Mouse (Mus musculus): Measurements from ENCODE around the gene A930004D18Rik.
"Not testable (repeated sequence)": the region's sequence is repeated elsewhere in the genome, so short reads cannot be mapped to it uniquely, and the experiment has no call there.

Gene A930004D18Rik

GRCm38 (mm10) chr2:18011226-18011625, 26.3 kb downstream of the A930004D18Rik start:
- DNase-seq (ENCODE audit: low spot score), result no peak

- peak; percentile 27 for DNase-seq (ENCODE audit: low spot score)
These were observed 32.4 kb downstream of the A930004D18Rik start for GRCm38 (mm10) chr2:18005137-18005536.

- no peak for DNase-seq (ENCODE audit: low spot score)
These were observed 33.3 kb downstream of the A930004D18Rik start for GRCm38 (mm10) chr2:18004286-18004685.

- no peak for DNase-seq (ENCODE audit: low spot score)
These were observed 35.2 kb downstream of the A930004D18Rik start for GRCm38 (mm10) chr2:18002306-18002705.

- no peak for DNase-seq (ENCODE audit: low spot score)
These were observed 40.7 kb downstream of the A930004D18Rik start, which contains the start of gene H2al2a for GRCm38 (mm10) chr2:17996858-17997257. Gene H2al2a, minus strand, starts transcription at chr2:17996958.

- DNase-seq (ENCODE audit: low spot score), result no peak
These were observed 48.0 kb downstream of the A930004D18Rik start for GRCm38 (mm10) chr2:17989562-17989961.

- no peak for DNase-seq (ENCODE audit: low spot score)
These were observed 48.4 kb downstream of the A930004D18Rik start for GRCm38 (mm10) chr2:17989115-17989514.

GRCm38 (mm10) chr2:17986694-17987093, 50.8 kb downstream of the A930004D18Rik start:
- DNase-seq (ENCODE audit: low spot score), result no peak

GRCm38 (mm10) chr2:17984774-17985173, 52.8 kb downstream of the A930004D18Rik start:
- no peak for DNase-seq (ENCODE audit: low spot score)

- DNase-seq (ENCODE audit: low spot score), result no peak
These were observed 54.8 kb downstream of the A930004D18Rik start for GRCm38 (mm10) chr2:17982747-17983146.

- DNase-seq (ENCODE audit: low spot score), result no peak
These were observed 58.8 kb downstream of the A930004D18Rik start for GRCm38 (mm10) chr2:17978706-17979105.

GRCm38 (mm10) chr2:17978251-17978650, 59.3 kb downstream of the A930004D18Rik start:
- not testable (repeated sequence) for DNase-seq (ENCODE audit: low spot score)

GRCm38 (mm10) chr2:17977645-17978044, 59.9 kb downstream of the A930004D18Rik start:
- DNase-seq (ENCODE audit: low spot score), result not testable (repeated sequence)

GRCm38 (mm10) chr2:17975601-17976327, 61.8 kb downstream of the A930004D18Rik start:
- DNase-seq (ENCODE audit: low spot score), result no peak

All from embryo, embryonic 10 days (tissue).